Mouse (Mus musculus): Measurements from ENCODE around the gene Ankfy1. TPM values are rescaled to one million over a fixed set of nuclear protein-coding genes. Genes with fewer than 3 reads are reported as not detected.

Gene Ankfy1
- polyA plus RNA-seq (2014; fragmentation: Illumina TruSeq; extraction: RNeasy Lipid Tissue Mini Kit (QIAGEN cat#74804)) = 56.6 TPM

GRCm38 (mm10) chr11:72689551-72690510 lies at the start of gene Ankfy1:
TSS of gene Ankfy1 (plus strand) at chr11:72690006.

GRCm38 (mm10) chr11:72795455-72796295 lies 105.9 kb downstream of the Ankfy1 start, which contains the start of the genes Cyb5d2 and Zzef1:
TSS of gene Cyb5d2 (minus strand) at chr11:72796142.
TSS of gene Zzef1 (plus strand) at chr11:72796226.

Other genes starting within 250 kb of the Ankfy1 start
- gene Mybbp1a, start 248.7 kb upstream of the Ankfy1 start, polyA plus RNA-seq (2014; fragmentation: Illumina TruSeq; extraction: RNeasy Lipid Tissue Mini Kit (QIAGEN cat#74804)) = 60.1 TPM
- gene Spns2, start 200.1 kb upstream of the Ankfy1 start, polyA plus RNA-seq (2014; fragmentation: Illumina TruSeq; extraction: RNeasy Lipid Tissue Mini Kit (QIAGEN cat#74804)) = 0.80 TPM
- gene Spns3, start 139.5 kb upstream of the Ankfy1 start, polyA plus RNA-seq (2014; fragmentation: Illumina TruSeq; extraction: RNeasy Lipid Tissue Mini Kit (QIAGEN cat#74804)) = not detected
- 211 TPM for gene Ube2g1, start 82.7 kb upstream of the Ankfy1 start, polyA plus RNA-seq (2014; fragmentation: Illumina TruSeq; extraction: RNeasy Lipid Tissue Mini Kit (QIAGEN cat#74804))
- 11.3 TPM for gene Cyb5d2, start 106.1 kb downstream of the Ankfy1 start, polyA plus RNA-seq (2014; fragmentation: Illumina TruSeq; extraction: RNeasy Lipid Tissue Mini Kit (QIAGEN cat#74804))
- 10.9 TPM for gene Zzef1, start 106.2 kb downstream of the Ankfy1 start, polyA plus RNA-seq (2014; fragmentation: Illumina TruSeq; extraction: RNeasy Lipid Tissue Mini Kit (QIAGEN cat#74804))

Measured in ovary, adult 10 weeks (tissue).